Mouse (Mus musculus): Measurements from ENCODE around the gene Fhl1. TPM values are rescaled to one million over a fixed set of nuclear protein-coding genes. Genes with fewer than 3 reads are reported as not detected.

Gene Fhl1
- total RNA-seq, 2 experiments from 2014 or later: 130 to 137 TPM

GRCm38 (mm10) chrX:56839369-56839768 lies 107.8 kb downstream of the Fhl1 start:
- intact Hi-C loops (cut with DNase I): loop anchor here (5.0 to 10.0 kb wide), 2 partner anchors 187 to 305 kb away; no protein-coding TSS in a partner anchor
- peak; percentile 8 to 24 for DNase-seq (ENCODE audit: low spot score in 2 of 2)

GRCm38 (mm10) chrX:56841255-56841654 lies 109.7 kb downstream of the Fhl1 start:
- peak; percentile 3 to 6 for DNase-seq (ENCODE audit: low spot score in 2 of 2)
- intact Hi-C loops (cut with DNase I): loop anchor here (10.0 kb wide), 1 partner anchor 284 kb away; no protein-coding TSS in a partner anchor

Other genes starting within 250 kb of the Fhl1 start
- gene Gm10477, start 207.0 kb upstream of the Fhl1 start, total RNA-seq (2021): not detected
- gene Gm648, start 182.2 kb upstream of the Fhl1 start, total RNA-seq (2021): not detected
- 10 to 100 TPM; 30.1 to 32.4 TPM for gene Mmgt1, start 133.7 kb upstream of the Fhl1 start, total RNA-seq (2021)
- gene Slc9a6, start 122.0 kb upstream of the Fhl1 start, total RNA-seq (2021): 10 to 100 TPM; 79.1 to 93.0 TPM
- gene Map7d3, start 90.5 kb downstream of the Fhl1 start, total RNA-seq (2021): under 1 TPM; 0.19 to 0.24 TPM
- under 1 TPM in 1 of 2 experiments, not detected in 1; 0.24 TPM for gene Adgrg4, start 138.4 kb downstream of the Fhl1 start, total RNA-seq (2021)